Mouse (Mus musculus): Measurements from ENCODE around the gene Ivl.

Ivl gene

DNA sequence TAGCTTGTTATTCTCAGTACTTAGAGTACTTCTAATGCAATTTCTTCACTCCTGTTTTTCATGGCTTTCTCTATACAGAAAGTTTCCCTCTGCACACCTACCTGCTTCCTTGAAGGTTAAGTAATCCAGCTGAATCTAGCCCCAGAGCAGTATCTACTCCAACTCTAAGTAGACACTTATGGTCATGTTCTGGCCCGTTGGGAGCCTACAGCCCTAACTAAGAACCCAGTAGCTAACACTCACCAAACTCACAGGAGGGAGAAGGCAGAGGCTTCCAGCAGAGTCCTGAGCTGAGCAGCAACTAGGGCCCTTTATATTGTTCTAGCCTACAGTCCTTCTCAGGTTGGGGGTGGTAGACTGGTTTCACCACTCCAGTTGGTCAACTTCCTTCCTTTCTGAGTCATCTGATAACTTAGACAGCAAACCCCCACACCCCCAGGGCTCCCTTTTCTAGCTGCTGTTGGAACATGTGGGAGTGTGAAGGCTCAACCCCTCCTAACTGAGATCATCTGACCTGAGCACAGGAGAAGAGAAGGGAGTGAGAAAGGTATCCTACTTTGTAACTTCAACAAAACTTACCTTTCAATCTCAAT, at the start of gene Ivl:
TSS of gene Ivl (minus strand) at position 287 of the 593 bp plus-strand sequence.
- no peak for DNase-seq (ENCODE audit: extremely low read depth, low read depth)

DNA sequence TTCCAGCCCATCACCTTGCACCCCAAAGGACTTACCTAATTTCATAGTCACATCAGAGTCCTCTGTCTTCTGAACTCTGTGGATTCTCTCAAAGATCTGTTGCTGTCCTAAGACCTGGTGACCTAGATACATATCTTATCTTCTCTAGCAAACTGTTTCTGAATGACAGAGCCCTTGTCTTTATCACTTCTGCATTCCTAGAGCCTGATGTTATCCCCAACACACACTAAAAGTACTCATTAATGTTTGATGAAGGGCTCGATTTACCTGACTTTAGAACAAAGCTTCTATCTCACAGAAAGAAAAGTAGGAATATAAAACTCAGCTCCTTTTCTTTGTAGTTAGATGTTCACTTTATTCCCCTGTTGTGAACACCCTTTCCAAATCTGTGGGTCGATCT, 48.0 kb upstream of the Ivl start, which contains the start of gene Lce6a:
TSS of gene Lce6a (minus strand) at position 101 of the 400 bp plus-strand sequence.
- no peak for DNase-seq (ENCODE audit: extremely low read depth, low read depth)

DNA sequence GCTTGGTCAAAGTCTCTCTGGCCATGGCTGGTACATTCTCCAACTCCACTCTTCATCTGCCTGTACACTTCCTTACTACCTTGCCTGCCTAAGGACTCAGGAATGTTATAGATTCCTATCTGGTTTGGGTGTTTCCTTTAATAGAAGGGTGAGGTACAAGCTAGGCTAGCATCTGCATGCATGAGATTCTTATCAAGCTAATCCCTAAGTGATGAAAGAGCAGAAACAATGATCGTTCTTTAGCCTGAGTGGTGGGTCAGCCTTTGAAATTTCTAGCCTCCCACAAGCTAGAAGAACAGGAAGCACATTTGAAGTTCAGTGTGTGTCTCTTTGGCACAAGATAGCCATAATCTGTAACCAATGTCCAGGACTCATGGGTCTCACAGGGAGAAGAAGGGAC, 36.3 kb upstream of the Ivl start:
- DNase-seq (ENCODE audit: extremely low read depth, low read depth) = no peak

DNA sequence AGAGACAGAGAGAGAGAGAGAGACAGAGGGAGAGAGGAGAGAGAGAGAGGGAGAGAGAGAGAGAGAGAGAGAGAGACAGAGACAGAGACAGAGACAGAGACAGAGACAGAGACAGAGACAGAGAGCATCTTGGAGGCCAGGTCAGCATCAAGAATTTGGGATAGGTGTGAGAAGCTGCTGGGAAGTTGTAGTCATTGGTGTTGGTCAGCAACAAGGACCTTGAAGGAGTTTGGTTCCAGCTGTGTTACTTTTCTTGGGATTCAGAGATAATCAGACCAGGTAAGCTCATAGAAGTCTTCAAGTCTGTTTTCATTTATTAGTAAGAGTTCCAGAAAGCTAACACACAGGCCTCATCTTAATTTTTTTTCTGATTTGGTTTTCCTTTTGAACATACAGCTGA, 33.9 kb upstream of the Ivl start, which contains the start of gene 2210017I01Rik:
TSS of gene 2210017I01Rik (minus strand) at position 101 of the 400 bp plus-strand sequence.
- no peak for DNase-seq (ENCODE audit: extremely low read depth, low read depth)

- DNase-seq (ENCODE audit: extremely low read depth, low read depth) = peak; percentile 4
These were observed 28.6 kb upstream of the Ivl start for GRCm38 (mm10) chr3:92602169-92602568.

DNA sequence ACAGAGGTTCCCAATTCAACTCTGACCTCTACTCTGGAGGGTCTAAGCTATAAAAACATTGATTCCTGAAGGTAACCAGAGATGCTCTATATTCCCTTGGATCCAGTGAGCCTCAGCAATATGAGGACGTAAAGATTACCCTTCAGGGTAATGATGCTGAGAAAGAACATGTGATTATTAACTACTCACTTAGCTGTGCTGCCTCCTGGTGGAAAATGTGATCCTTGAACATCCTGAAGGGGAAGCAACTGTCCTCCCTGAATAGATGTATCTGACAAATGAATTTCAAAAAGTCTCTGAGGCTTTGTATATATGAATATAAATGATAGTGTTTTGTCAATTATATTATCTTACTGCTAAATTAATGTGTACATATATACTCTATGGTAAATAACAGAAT, 26.9 kb upstream of the Ivl start:
- DNase-seq (ENCODE audit: extremely low read depth, low read depth) = no peak

DNA sequence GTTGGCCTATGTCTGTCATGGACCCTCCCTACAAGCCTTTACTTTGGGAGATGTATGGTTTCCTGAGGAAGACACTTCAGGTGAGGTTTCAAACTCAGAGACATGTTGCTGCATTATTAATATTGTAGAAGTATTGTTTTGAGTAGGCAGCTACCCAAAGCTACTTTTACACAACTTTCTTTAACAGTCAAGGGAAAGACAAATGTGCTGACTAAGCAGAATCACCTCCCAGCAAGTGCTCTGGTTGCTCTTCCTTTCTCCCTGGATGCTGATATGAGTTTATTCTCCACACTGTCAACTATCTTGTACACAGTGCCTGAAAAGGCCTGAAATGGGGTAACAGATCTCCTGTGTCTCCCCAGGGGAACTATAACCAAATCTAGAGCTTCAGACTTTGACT, 26.4 kb upstream of the Ivl start:
- no peak for DNase-seq (ENCODE audit: extremely low read depth, low read depth)

DNA sequence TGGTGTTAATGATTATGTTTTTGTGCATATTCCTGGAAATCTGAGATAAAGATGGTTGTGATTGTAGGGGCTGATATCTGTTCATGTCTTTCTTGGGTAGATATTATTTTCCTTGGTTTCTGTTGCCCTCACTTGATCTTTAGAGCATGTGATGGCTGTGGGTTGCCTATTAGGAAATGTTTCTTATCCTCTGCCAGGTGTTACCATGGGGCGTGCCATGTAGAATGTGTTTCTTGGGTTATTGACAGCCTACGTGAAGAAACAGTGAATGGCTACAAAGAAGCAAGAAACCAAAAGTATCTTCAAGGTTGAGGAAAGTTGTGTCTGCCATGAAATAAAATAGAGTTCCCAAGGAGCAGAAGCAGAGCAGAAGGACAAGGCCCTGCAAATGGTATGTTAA, 24.9 kb upstream of the Ivl start:
- DNase-seq (ENCODE audit: extremely low read depth, low read depth) = no peak

DNA sequence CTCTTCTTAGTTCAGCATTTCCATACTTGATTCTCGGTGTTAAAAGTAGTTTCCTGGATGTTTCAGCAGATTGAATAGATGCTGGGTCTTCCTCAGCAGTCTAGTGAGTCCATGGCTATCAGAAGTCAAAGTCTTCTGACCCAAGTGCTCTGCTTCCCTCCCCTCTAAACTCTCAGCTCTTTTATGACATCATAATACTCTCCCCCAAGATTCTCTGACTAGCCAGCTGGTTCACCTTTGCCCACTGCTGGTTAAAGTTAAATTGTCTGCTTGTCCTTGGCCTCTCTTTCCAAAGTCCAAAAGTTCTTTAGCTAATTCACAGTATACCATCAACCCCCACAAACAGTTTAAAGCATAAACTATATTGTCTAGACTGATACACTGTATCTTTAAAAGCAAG, 15.3 kb upstream of the Ivl start, which contains the start of gene Smcp:
TSS of gene Smcp (minus strand) at position 140 of the 400 bp plus-strand sequence.
- DNase-seq (ENCODE audit: extremely low read depth, low read depth) = no peak

- DNase-seq (ENCODE audit: extremely low read depth, low read depth) = no peak
These were observed 13.7 kb upstream of the Ivl start for GRCm38 (mm10) chr3:92587190-92587589.

- no peak for DNase-seq (ENCODE audit: extremely low read depth, low read depth)
These were observed 11.5 kb upstream of the Ivl start for GRCm38 (mm10) chr3:92585055-92585454.

DNA sequence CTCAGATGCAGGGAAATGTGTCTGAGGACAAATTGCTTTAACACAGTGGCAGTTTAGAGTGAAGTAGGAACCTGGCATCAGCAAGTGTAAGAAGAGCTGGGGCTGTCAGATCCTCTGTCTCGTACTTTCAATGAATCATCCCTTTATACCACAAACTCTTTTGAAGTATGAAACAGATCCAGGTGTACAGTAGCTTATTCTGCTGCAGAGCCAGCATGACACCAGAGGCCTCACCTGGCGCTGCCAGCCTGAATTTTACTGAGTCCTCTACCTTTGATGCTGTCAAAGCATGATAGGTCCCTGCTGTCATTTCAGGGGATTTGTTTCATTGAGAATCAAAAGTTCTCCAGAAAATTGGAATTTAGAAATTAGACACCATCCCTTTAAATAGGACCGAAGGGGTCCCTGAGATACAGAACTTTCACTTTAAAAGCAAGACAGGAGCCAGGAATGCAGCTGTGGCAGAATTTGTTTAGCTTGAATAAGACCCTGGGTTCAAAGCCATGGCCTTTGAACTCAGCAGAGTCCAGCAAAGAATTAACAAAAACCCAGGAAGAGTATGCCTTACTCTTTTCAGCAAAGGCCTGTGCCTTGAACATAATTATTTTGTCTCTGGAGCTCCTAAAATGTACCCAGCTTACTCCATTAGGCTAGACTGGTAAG, 9.8 kb upstream of the Ivl start:
- no peak for DNase-seq (ENCODE audit: extremely low read depth, low read depth)

DNA sequence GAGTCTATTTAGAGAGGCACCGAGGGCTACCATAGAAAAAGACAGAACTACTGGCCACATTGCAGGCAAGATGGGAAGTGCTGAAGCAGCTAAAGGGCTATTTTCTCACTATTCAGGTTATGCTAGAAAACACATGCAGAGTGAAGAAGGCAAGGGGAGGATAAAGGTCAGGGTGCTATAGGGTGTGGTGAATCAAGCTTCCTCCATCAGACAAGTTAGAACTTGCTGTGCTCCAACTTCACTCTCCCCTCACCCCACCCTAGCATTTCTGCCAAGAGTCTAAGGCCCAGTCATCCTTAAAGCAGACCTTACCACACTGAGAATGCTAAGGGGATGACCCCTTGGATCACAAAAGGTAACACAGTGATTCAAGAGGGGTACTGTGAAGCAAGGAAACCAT, 6.0 kb upstream of the Ivl start:
- no peak for DNase-seq (ENCODE audit: extremely low read depth, low read depth)

- DNase-seq (ENCODE audit: extremely low read depth, low read depth) = no peak
These were observed 5.3 kb upstream of the Ivl start for GRCm38 (mm10) chr3:92578652-92579413.

- DNase-seq (ENCODE audit: extremely low read depth, low read depth) = no peak
These were observed 900 bp downstream of the Ivl start for GRCm38 (mm10) chr3:92572514-92573155.

- DNase-seq (ENCODE audit: extremely low read depth, low read depth) = no peak
These were observed 4.8 kb downstream of the Ivl start for GRCm38 (mm10) chr3:92568752-92569151.

GRCm38 (mm10) chr3:92565418-92565817, 8.1 kb downstream of the Ivl start:
- DNase-seq (ENCODE audit: extremely low read depth, low read depth) = no peak

GRCm38 (mm10) chr3:92534411-92534810, 39.1 kb downstream of the Ivl start, which contains the start of gene 2310046K23Rik:
TSS of gene 2310046K23Rik (minus strand) at chr3:92534511.
- no peak for DNase-seq (ENCODE audit: extremely low read depth, low read depth)

Measured in MEL-GATA-1-ER (cell line).